Mouse (Mus musculus): ENCODE results near the gene Plod2.

Gene Plod2

DNA sequence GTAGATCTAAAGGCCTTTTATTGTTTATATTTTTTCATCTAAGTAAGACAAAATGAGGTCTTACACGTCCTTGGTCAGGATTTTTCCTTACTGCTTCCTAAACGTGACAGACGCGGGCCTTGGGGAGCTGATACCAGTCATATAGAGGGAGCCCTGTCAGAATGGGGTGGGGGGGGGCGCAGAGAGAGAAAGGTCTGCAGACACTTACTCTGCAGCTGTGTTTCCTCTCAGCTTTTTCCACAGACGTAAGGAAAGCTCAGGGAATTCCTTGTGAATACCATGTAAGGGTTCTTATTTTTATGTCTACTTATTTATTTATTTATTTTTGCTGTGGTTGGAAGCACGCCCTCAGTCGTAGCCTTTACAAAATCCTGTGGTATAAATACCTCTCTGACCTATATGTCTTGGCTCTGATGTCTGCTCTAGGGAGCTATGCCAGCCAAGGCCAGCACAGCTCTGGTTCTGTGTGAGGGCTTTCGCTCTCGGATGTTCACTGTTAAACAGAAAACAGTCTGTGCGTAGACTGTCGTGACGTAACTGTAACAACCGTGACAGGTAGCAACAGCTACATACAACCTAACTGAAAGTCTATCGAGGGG is 58.0 kb downstream of the Plod2 start:
- no peak for DNase-seq (ENCODE audit: low spot score in 2 of 2)

GRCm38 (mm10) chr9:92601551-92601950 is 59.5 kb downstream of the Plod2 start:
- no peak for DNase-seq (ENCODE audit: low spot score in 2 of 2)

- no peak for DNase-seq (ENCODE audit: low spot score in 2 of 2)
Observed at GRCm38 (mm10) chr9:92603541-92603940, 61.5 kb downstream of the Plod2 start.

DNA sequence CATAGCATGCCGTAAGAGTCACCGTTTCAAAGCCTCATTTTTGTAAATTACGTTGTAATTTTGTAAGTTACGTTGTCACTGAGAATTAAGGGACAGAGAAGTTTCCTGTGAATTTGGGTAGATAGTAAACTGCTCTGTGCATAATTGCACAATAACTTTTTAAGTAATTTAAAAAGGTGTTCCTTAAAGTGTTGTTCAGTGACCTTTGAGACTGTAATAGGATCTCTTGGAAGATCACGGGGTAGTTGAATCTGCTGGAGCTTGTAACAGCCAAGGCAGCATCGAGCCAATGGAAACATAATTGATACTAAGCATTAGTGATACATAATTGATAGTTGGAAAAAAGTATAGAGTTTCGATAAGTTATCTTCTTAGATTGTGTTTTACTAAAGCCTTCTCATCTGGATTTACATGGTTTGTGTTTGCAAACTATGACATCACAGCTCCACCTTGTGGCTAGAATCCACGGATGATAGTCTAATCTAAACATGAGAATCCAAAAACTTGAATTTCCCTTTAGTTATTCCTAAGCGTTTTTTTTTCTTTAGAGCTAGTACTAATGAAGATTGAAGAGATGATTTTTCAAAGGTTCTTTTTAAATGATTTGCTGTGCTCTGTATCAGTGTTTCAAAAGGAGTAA is 68.7 kb downstream of the Plod2 start:
- no peak for DNase-seq (ENCODE audit: low spot score in 2 of 2)

- DNase-seq (ENCODE audit: low spot score in 2 of 2): peak in 1 of 2 experiments; percentile 2
Observed at GRCm38 (mm10) chr9:92612641-92613040, 70.6 kb downstream of the Plod2 start.

GRCm38 (mm10) chr9:92613206-92613605 is 71.2 kb downstream of the Plod2 start:
- DNase-seq (ENCODE audit: low spot score in 2 of 2): peak in 1 of 2 experiments; percentile 10

- DNase-seq (ENCODE audit: low spot score in 2 of 2): no peak
Observed at GRCm38 (mm10) chr9:92616418-92616817, 74.4 kb downstream of the Plod2 start.

GRCm38 (mm10) chr9:92617376-92617775 is 75.4 kb downstream of the Plod2 start:
- peak in 1 of 2 experiments; percentile 21 for DNase-seq (ENCODE audit: low spot score in 2 of 2)

- no peak for DNase-seq (ENCODE audit: low spot score in 2 of 2)
Observed at GRCm38 (mm10) chr9:92620088-92620487, 78.1 kb downstream of the Plod2 start.

DNA sequence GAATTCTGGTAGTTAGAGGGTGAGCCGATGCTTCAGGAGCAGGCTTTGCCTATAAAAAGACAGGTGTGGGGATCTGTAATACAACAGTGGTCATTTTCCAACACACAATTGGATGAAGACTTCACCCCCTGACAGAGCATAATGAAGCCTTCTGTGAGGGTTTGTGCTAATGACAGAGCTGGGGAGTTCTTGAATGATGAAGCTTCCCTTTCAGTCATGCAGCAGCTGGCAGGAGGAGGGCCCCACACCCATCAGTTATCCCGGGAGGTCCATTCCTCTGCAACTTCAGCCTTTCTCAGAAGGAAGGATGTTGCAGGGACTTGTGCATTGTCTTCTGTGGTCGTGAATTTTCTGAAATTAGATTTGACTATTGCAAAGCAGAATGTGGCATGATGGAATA is 79.2 kb downstream of the Plod2 start:
- DNase-seq (ENCODE audit: low spot score in 2 of 2): no peak

- no peak for DNase-seq (ENCODE audit: low spot score in 2 of 2)
Observed at GRCm38 (mm10) chr9:92621878-92622282, 79.9 kb downstream of the Plod2 start.

DNA sequence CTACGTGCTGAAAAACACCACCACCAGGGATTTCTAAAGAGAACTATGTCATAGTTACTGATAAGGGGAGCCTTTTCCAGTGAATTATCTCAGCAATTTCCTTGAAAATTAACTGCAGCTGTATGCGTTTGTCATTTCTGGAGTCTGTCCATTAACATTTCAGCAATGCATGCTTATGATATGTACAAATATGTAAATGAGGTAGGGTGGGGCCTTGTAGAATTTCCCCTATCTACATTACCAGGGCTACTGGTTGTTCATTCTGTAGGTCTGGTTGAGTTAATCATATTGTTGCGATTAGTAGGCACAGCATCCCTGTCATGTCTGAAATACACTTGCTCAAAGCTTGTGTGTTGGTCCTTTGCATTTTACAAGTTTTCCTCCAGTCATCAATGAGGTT is 92.8 kb downstream of the Plod2 start:
- no peak for DNase-seq (ENCODE audit: low spot score in 2 of 2)

DNA sequence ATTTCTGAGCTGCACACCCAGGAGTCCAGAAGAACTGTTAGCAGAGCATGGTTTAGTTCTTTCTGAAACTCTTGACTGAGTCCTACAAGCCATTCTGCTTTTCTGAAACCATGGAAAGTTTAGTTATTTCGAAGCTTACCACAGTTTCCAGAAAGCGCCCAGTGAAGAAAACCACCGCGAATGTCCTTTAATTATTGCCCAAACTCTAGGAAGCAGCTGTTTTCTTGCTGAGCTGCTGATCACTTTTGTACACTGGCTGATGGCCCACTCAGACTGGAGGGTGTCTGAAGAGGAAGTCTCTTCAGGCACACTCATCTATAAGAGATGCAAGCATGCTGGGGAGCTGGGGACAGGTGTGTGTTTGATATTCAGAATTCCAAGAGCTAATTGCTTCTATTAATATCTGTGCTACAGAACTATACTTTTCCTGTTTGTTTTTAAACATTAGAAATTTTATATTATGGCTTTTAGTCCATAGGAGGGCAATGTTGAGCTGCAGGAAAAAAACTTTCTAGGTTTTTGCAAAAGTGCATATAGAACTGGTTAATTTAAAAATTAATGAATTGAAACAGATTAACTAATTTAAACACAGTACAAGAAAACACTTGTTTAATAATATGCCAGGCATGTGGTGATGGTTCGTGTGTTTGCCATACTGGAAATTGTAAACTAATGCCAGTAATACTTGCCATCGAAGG is 97.3 kb downstream of the Plod2 start:
- DNase-seq (ENCODE audit: low spot score in 2 of 2): no peak

DNA sequence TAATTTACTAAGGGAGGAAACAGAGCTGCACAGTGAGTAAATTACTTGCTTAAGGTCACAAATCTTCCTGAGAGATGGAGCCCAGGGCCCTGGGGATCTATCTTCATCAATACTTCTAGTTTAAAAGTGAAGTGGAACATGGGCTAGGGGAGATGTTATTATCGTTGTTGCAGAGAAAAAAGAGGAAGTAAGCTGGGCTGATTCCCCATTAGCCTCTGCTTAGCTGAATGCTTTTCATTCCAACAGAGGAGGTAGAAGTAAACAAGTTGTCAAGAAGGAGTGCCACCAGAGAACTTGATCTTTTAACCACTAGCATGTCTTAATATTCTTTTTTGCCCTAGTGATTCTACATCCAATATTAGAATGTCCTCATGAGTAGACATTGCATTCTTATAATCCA is 99.7 kb downstream of the Plod2 start:
- DNase-seq (ENCODE audit: low spot score in 2 of 2): no peak
